Mouse (Mus musculus) liver, embryonic 14.5 days (tissue): ENCODE data around the gene Disp1. TPM values are rescaled to one million over a fixed set of nuclear protein-coding genes. Genes with fewer than 3 reads are reported as not detected.
A peak's percentile ranks its signal among the peaks of the same experiment; 100 is the strongest.

Experiments used
- ATAC-seq: fragments of 200-750 bp; cut with Nextera tagmentation; 2 replicates; pipeline ENCODE4 v1.8.0; 2017; ENCODE audit warnings: moderate number of reproducible peaks, mild to moderate bottlenecking, moderate library complexity; ENCODE audit not compliant: insufficient read depth
- DNase-seq, 3 experiments: peaks; one replicate each; pipeline ENCODE4 v3.0.0-alpha.2; 2012 to 2013; ENCODE audit warnings: low read depth in 3 of 3, low spot score in 3 of 3
- H3K27ac ChIP-seq: fragments of 300-500 bp; sonication (generic); 2 replicates; pipeline ENCODE4 v1.5.1; 2014; ENCODE audit warnings: moderate library complexity, mild to moderate bottlenecking, control low read depth, inconsistent platforms
- H3K27me3 ChIP-seq: fragments of 300-500 bp; sonication (generic); 2 replicates; pipeline ENCODE4 v1.6.1; 2014; ENCODE audit warnings: mild to moderate bottlenecking, low read length, moderate library complexity; ENCODE audit not compliant: control insufficient read depth, insufficient read depth
- H3K36me3 ChIP-seq: fragments of 300-500 bp; sonication (generic); replicated peaks from 2 replicates; pipeline ENCODE4 v1.6.1; 2014; ENCODE audit warnings: low read depth; ENCODE audit not compliant: control insufficient read depth, insufficient read depth
- H3K4me1 ChIP-seq, 2 experiments: fragments of 200-500 bp in 1 of 2; fragments of 300-500 bp in 1 of 2; sonication (generic) in 1 of 2; replicated peaks; 2 replicates each; pipeline ENCODE4 v1.6.1; 2012 to 2014; ENCODE audit warnings: antibody characterized with exemption in 1 of 2, inconsistent platforms in 1 of 2, low read length in 1 of 2; ENCODE audit not compliant: control insufficient read depth in 2 of 2, insufficient read depth in 2 of 2
- H3K4me2 ChIP-seq: fragments of 300-500 bp; sonication (generic); 2 replicates; pipeline ENCODE4 v1.6.1; 2014; ENCODE audit warnings: low read depth, mild to moderate bottlenecking, control low read depth, moderate library complexity
- H3K4me3 ChIP-seq, 2 experiments: fragments of 200-500 bp in 1 of 2; fragments of 300-500 bp in 1 of 2; sonication (generic) in 1 of 2; 2 replicates each; pipeline ENCODE4 v1.5.1; 2012 to 2014; ENCODE audit warnings: low read depth in 2 of 2, low read length in 2 of 2, mild to moderate bottlenecking in 2 of 2, control low read depth in 1 of 2, inconsistent platforms in 1 of 2, moderate library complexity in 1 of 2; ENCODE audit not compliant: insufficient read depth in 1 of 2
- H3K9ac ChIP-seq: fragments of 300-500 bp; sonication (generic); replicated peaks from 2 replicates; pipeline ENCODE4 v1.6.1; 2014; ENCODE audit warnings: mild to moderate bottlenecking, control low read depth, moderate library complexity
- H3K9me3 ChIP-seq: fragments of 300-500 bp; sonication (generic); 2 replicates; pipeline ENCODE4 v1.6.1; 2016; ENCODE audit warnings: low read length, mixed read lengths; ENCODE audit not compliant: control insufficient read depth
- CTCF ChIP-seq: IDR thresholded peaks from 2 replicates; pipeline ENCODE4 v1.5.1; 2016; ENCODE audit warnings: antibody characterized with exemption, low read depth, control low read depth
- EP300 ChIP-seq: IDR thresholded peaks from 2 replicates; pipeline ENCODE4 v1.6.1; 2016; ENCODE audit warnings: antibody characterized with exemption, low read depth
- WGBS: fragments of 180-500 bp; shearing (Covaris S2); extraction: QIAGEN DNeasy Blood & Tissue Kit; methylation state at CpG from one replicate; pipeline ENCODE4 v1.1.7; 2014; ENCODE audit not compliant: insufficient replicate concordance; 5-methylcytosine and 5-hydroxymethylcytosine counted together
- polyA plus RNA-seq, 2 experiments: library from polyadenylated mRNA; depleted of rRNA in 1 of 2; stranded (reverse) in 1 of 2; unstranded in 1 of 2; fragments of >200 nt; fragmentation: Nextera tagmentation in 1 of 2; extraction: Ambion mirVana in 1 of 2; gene quantifications; 2 replicates each; pipeline versions ENCODE4 v1.2.1 to v1.2.3; 2012 to 2014

Disp1 gene
- polyA plus RNA-seq, 2 experiments: 2.0 to 2.4 TPM

- TF ChIP-seq EP300 (no peak), CTCF (no peak)
- Histone ChIP-seq H3K4me3 (no peak overlapping the region), H3K4me2 (peak overlapping the region; percentile 46), H3K27ac (no peak overlapping the region), H3K4me1 (peaks cover 2 to 16% of the 10 kb centered on the region in 2 experiments; a peak in 2 of 4 replicates), H3K36me3 (no peaks in the 10 kb centered on the region), H3K27me3 (no peaks in the 10 kb centered on the region), H3K9ac (no peak overlapping the region; the same call in 1 of the 2 replicates), H3K9me3 (no peaks in the 10 kb centered on the region)
- 31% methylated on average over 9 of the region's 9 CpGs for WGBS
- DNase-seq (no peak), ATAC-seq (0 out of 2 replicates have a peak, but pooled peaks have one; percentile 29)
Observed at GRCm38 (mm10) chr1:183146795-183147194, 74.5 kb downstream of the Disp1 start.

GRCm38 (mm10) chr1:183146102-183146735 is 75.1 kb downstream of the Disp1 start:
- 15% methylated on average over 7 of the region's 7 CpGs for WGBS
- Histone ChIP-seq H3K27me3 (no peaks in the 10 kb centered on the region), H3K4me3 (peak overlapping the region in 1 of 2 experiments; percentile 1; a peak in 1 of 4 replicates), H3K27ac (no peak overlapping the region), H3K9ac (no peak overlapping the region), H3K4me1 (peaks cover 2 to 15% of the 10 kb centered on the region in 2 experiments; a peak in 2 of 4 replicates), H3K36me3 (no peaks in the 10 kb centered on the region), H3K4me2 (peak overlapping the region; percentile 46), H3K9me3 (no peaks in the 10 kb centered on the region)
- ATAC-seq (no peak), DNase-seq (no peak)
- TF ChIP-seq CTCF (no peak), EP300 (no peak)

- no peak overlapping the region for H3K27ac ChIP-seq
- TF ChIP-seq EP300: no peak
- no peak for TF ChIP-seq CTCF
- no peaks in the 10 kb centered on the region for H3K9me3 ChIP-seq
- 17% methylated on average over 4 of the region's 4 CpGs for WGBS
- no peak overlapping the region for H3K4me2 ChIP-seq
- peaks cover 2 to 15% of the 10 kb centered on the region in 2 experiments; a peak in 2 of 4 replicates for H3K4me1 ChIP-seq
- ATAC-seq (no peak), DNase-seq (no peak)
- no peaks in the 10 kb centered on the region for H3K36me3 ChIP-seq
- H3K9ac ChIP-seq: no peak overlapping the region
- H3K4me3 ChIP-seq: no peak overlapping the region
- no peaks in the 10 kb centered on the region for H3K27me3 ChIP-seq
Observed at GRCm38 (mm10) chr1:183144602-183145205, 76.6 kb downstream of the Disp1 start.

- Histone ChIP-seq H3K36me3 (no peaks in the 10 kb centered on the region), H3K27ac (no peak overlapping the region), H3K9me3 (no peaks in the 10 kb centered on the region), H3K4me3 (no peak overlapping the region), H3K4me1 (peaks cover 2 to 13% of the 10 kb centered on the region in 2 experiments; a peak in 2 of 4 replicates), H3K9ac (no peak overlapping the region), H3K4me2 (no peak overlapping the region), H3K27me3 (no peaks in the 10 kb centered on the region)
- DNase-seq (no peak), ATAC-seq (no peak)
- TF ChIP-seq CTCF (no peak), EP300 (no peak)
- 72% methylated on average over 7 of the region's 7 CpGs for WGBS
Observed at GRCm38 (mm10) chr1:183143246-183143645, 78.1 kb downstream of the Disp1 start.

GRCm38 (mm10) chr1:183142566-183142965 is 78.8 kb downstream of the Disp1 start:
- Histone ChIP-seq H3K36me3 (no peaks in the 10 kb centered on the region), H3K4me1 (peaks cover 2 to 11% of the 10 kb centered on the region in 2 experiments; a peak in 2 of 4 replicates), H3K4me2 (no peak overlapping the region), H3K27ac (no peak overlapping the region), H3K9ac (no peak overlapping the region), H3K9me3 (no peaks in the 10 kb centered on the region), H3K27me3 (no peaks in the 10 kb centered on the region), H3K4me3 (no peak overlapping the region)
- WGBS: 63% methylated on average over 5 of the region's 5 CpGs
- DNase-seq: no peak
- no peak for ATAC-seq
- TF ChIP-seq CTCF (no peak), EP300 (no peak)
